Mouse (Mus musculus): Measurements from ENCODE around the gene Olfr1271.
"Not testable (repeated sequence)": the region's sequence is repeated elsewhere in the genome, so short reads cannot be mapped to it uniquely, and the experiment has no call there.

The Olfr1271 gene

GRCm38 (mm10) chr2:90270932-90271331, at the start of gene Olfr1271:
Gene Olfr1271 (minus strand): TSS chr2:90271032.
- ATAC-seq (ENCODE audit: insufficient number of reproducible peaks, low FRiP score, low TSS enrichment): no peak

GRCm38 (mm10) chr2:90292741-90293140, 21.9 kb upstream of the Olfr1271 start, which contains the start of gene Olfr1272:
Gene Olfr1272 (minus strand): TSS chr2:90292841.
- ATAC-seq (ENCODE audit: insufficient number of reproducible peaks, low FRiP score, low TSS enrichment): no peak

GRCm38 (mm10) chr2:90257492-90257891, 13.3 kb downstream of the Olfr1271 start, which contains the start of gene Olfr142:
Gene Olfr142 (minus strand): TSS chr2:90257592.
- ATAC-seq (ENCODE audit: insufficient number of reproducible peaks, low FRiP score, low TSS enrichment): no peak

DNA sequence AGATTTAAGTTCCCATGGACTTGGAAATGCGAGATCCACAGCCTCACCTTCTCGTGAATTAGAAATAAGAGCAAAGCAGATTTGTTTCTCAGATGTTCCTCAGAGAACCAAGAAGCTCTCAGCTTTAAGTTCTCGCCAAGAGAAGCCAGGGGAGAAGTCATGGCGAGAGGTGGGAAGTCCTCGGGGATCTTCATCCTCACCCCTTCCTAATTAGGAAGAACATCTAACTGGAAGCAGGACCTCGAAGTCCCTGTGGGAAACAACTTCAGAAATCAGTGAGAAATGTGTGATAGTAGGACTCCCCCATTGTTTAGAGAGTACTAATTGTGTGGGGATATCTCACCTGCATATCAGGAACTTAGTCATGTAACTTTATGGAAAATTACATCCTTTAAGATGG, 46.4 kb downstream of the Olfr1271 start, which contains the start of gene Olfr1506:
Gene Olfr1506, minus strand, starts transcription at position 101 of the 400 bp plus-strand sequence.
- ATAC-seq (ENCODE audit: insufficient number of reproducible peaks, low FRiP score, low TSS enrichment): not testable (repeated sequence)
